ENCODE assay signal across 1 mouse cellular context in genomic region chr17:46679843-46680759, GRCm38 (mm10).
A peak's percentile ranks its signal among the peaks of the same experiment; 100 is the strongest.
TF ChIP-seq lines count a peak whose summit lies in the region.

No protein-coding gene starts in this region.

TF ChIP-seq in MEL, 35 proteins besides CTCF, POLR2A, EP300 and RAD21 (continued from another document):
- TF ChIP-seq SMC3 (IDR thresholded peaks at IDR 0.05; ENCODE audit: low read depth, low read length) (no peak), MXI1 (IDR thresholded peaks at IDR 0.05; ENCODE audit: low read depth, low read length) (peak; percentile 32), GATA1 (IDR thresholded peaks at IDR 0.05; ENCODE audit: low read depth, low read length) (peak; percentile 85), RCOR1 (IDR thresholded peaks at IDR 0.05; ENCODE audit: low read depth, low read length) (peak; percentile 38; the same call in 1 of the 2 replicates), TBP (IDR thresholded peaks at IDR 0.05; ENCODE audit: low read depth, low read length) (no peak), USF1 (IDR thresholded peaks at IDR 0.05; ENCODE audit: low read depth, low read length) (no peak), ELF1 (IDR thresholded peaks at IDR 0.05; ENCODE audit: low read depth, low read length) (peak; percentile 31; the same call in 1 of the 2 replicates), E2F4 (IDR thresholded peaks at IDR 0.05; ENCODE audit: borderline replicate concordance, low read depth, low read length) (no peak), MYB (IDR thresholded peaks at IDR 0.05; ENCODE audit: low read depth, low read length) (0 out of 2 replicates have a peak, but pooled peaks have one; percentile 12), POLR2AphosphoS2 (IDR thresholded peaks at IDR 0.05; ENCODE audit: low read length) (no peak), SIN3A (IDR thresholded peaks at IDR 0.05; ENCODE audit: low read length) (0 out of 2 replicates have a peak, but pooled peaks have one; percentile 5), NELFE (IDR thresholded peaks at IDR 0.05; ENCODE audit: low read depth, low read length) (no peak), MAX (IDR thresholded peaks at IDR 0.05; ENCODE audit: low read length) (peak; percentile 35; the same call in 1 of the 2 replicates), ZMIZ1 (IDR thresholded peaks at IDR 0.05; ENCODE audit: low read depth, low read length) (peak; percentile 46; the same call in 1 of the 2 replicates), ETS1 (IDR thresholded peaks at IDR 0.05; ENCODE audit: low read depth, low read length) (peak; percentile 49; the same call in 1 of the 2 replicates), KAT2A (conservative IDR thresholded peaks at IDR 0.05; ENCODE audit: low read depth, low read length) (no peak), USF2 (IDR thresholded peaks at IDR 0.05; ENCODE audit: borderline replicate concordance in 1 of 2, insufficient read depth in 1 of 2, low read depth in 1 of 2, low read length in 2 of 2) (no peak), TCF12 (IDR thresholded peaks at IDR 0.05; ENCODE audit: low read depth, low read length) (0 out of 2 replicates have a peak, but pooled peaks have one; percentile 18), MEF2A (IDR thresholded peaks at IDR 0.05; ENCODE audit: extremely low read depth, insufficient replicate concordance, low read depth, low read length, poor library complexity, severe bottlenecking) (no peak), POLR2AphosphoS5 (IDR thresholded peaks at IDR 0.05; ENCODE audit: borderline replicate concordance, low read depth, low read length) (no peak), MAZ (IDR thresholded peaks at IDR 0.05; ENCODE audit: low read depth, low read length) (peak; percentile 64; the same call in 1 of the 2 replicates), GABPA (IDR thresholded peaks at IDR 0.05; ENCODE audit: low read depth, low read length) (no peak), MYC (IDR thresholded peaks at IDR 0.05; ENCODE audit: low read depth, low read length) (0 out of 2 replicates have a peak, but pooled peaks have one; percentile 34), HCFC1 (IDR thresholded peaks at IDR 0.05; ENCODE audit: low read depth, low read length) (no peak)
